Mouse (Mus musculus) midbrain, postnatal 0 days (tissue): Measurements from ENCODE around the gene Lgals3. TPM values are rescaled to one million over a fixed set of nuclear protein-coding genes. Genes with fewer than 3 reads are reported as not detected.
A peak's percentile ranks its signal among the peaks of the same experiment; 100 is the strongest.

Experiments
- ATAC-seq: fragments of 200-750 bp; cut with Nextera tagmentation; 2 replicates; pipeline ENCODE4 v1.8.0; 2017; ENCODE audit warnings: moderate number of reproducible peaks, mild to moderate bottlenecking, moderate TSS enrichment, moderate library complexity; ENCODE audit not compliant: low FRiP score
- DNase-seq: peaks from one replicate; pipeline ENCODE4 v3.0.0-alpha.2; 2015; ENCODE audit warnings: low spot score
- H3K27ac ChIP-seq: fragments of 300-500 bp; sonication (generic); 2 replicates; pipeline ENCODE4 v1.5.1; 2014; ENCODE audit warnings: low read depth, mild to moderate bottlenecking, low read length, mixed read lengths
- H3K27me3 ChIP-seq: fragments of 300-500 bp; sonication (generic); 2 replicates; pipeline ENCODE4 v1.6.1; 2014; ENCODE audit warnings: low read length, control low read depth, mixed read lengths; ENCODE audit not compliant: insufficient read depth
- H3K36me3 ChIP-seq: fragments of 300-500 bp; sonication (generic); 2 replicates; pipeline ENCODE4 v1.6.1; 2014; ENCODE audit warnings: low read length, control low read depth, mixed read lengths; ENCODE audit not compliant: insufficient read depth
- H3K4me1 ChIP-seq: fragments of 300-500 bp; sonication (generic); 2 replicates; pipeline ENCODE4 v1.6.1; 2014; ENCODE audit warnings: mild to moderate bottlenecking, control low read depth, antibody characterized with exemption, low read length, mixed read lengths; ENCODE audit not compliant: insufficient read depth
- H3K4me2 ChIP-seq: fragments of 300-500 bp; sonication (generic); 2 replicates; pipeline ENCODE4 v1.6.1; 2014; ENCODE audit warnings: low read depth, mild to moderate bottlenecking, low read length, mixed read lengths; ENCODE audit not compliant: poor library complexity, severe bottlenecking
- H3K4me3 ChIP-seq: fragments of 300-500 bp; sonication (generic); 2 replicates; pipeline ENCODE4 v1.5.1; 2014; ENCODE audit warnings: low read depth, mild to moderate bottlenecking, low read length, moderate library complexity
- H3K9ac ChIP-seq: fragments of 300-500 bp; sonication (generic); replicated peaks from 2 replicates; pipeline ENCODE4 v1.6.1; 2014; ENCODE audit warnings: mild to moderate bottlenecking, low read length, moderate library complexity, mixed read lengths; ENCODE audit not compliant: poor library complexity, severe bottlenecking
- H3K9me3 ChIP-seq: fragments of 300-500 bp; sonication (generic); 2 replicates; pipeline ENCODE4 v1.6.1; 2016; ENCODE audit warnings: low read length, control low read depth
- CTCF ChIP-seq: IDR thresholded peaks from 2 replicates; pipeline ENCODE4 v1.5.1; 2016; ENCODE audit warnings: antibody characterized with exemption, mild to moderate bottlenecking
- WGBS: fragments of 180-500 bp; shearing (Covaris S2); extraction: QIAGEN DNeasy Blood & Tissue Kit; methylation state at CpG from one replicate; pipeline ENCODE4 v1.1.7; 2014; 5-methylcytosine and 5-hydroxymethylcytosine counted together
- polyA plus RNA-seq: library from polyadenylated mRNA; unstranded; fragments of >200 nt; fragmentation: Nextera tagmentation; extraction: Ambion mirVana; gene quantifications from 2 replicates; pipeline ENCODE4 v1.2.1, GENCODE M21; 2015
- total RNA-seq: library from RNA; depleted of rRNA; stranded (reverse); fragments of >200 nt; gene quantifications from 2 replicates; pipeline ENCODE4 v1.2.3, GENCODE M21; 2014; rRNA removed

The Lgals3 gene
- total and polyA plus RNA-seq, 2 experiments from 2014 or later = 3.7 to 6.3 TPM

DNA sequence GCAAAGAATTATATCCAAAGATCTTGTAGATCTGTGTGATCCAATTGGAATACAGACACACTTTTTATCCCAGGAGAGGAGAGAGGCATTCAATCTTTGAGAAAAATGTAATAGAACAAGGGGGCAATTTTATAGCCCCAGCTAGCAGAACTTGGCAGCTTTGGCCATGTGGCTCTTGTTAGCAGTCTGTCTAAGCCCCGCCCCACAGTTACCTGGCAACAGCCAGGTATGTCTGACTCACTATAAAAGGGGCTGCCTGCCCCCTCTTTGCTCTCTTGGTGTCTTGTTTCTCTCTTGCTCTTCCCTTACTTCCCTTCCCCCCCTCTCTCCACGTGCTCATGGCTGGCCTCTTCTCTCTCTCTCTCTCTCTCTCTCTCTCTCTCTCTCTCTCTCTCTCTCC lies 54.1 kb downstream of the Lgals3 start:
- Histone ChIP-seq H3K27me3 (no peaks in the 10 kb centered on the region), H3K4me1 (no peaks in the 10 kb centered on the region), H3K4me3 (no peak overlapping the region), H3K9ac (no peak overlapping the region), H3K36me3 (no peaks in the 10 kb centered on the region), H3K9me3 (no peaks in the 10 kb centered on the region), H3K27ac (no peak overlapping the region), H3K4me2 (no peak overlapping the region)
- ATAC-seq (no peak), DNase-seq (no peak)
- TF ChIP-seq CTCF = no peak
- WGBS = 33% methylated on average over 2 of the region's 2 CpGs

GRCm38 (mm10) chr14:47422466-47422865 lies 54.9 kb downstream of the Lgals3 start:
- no peak for ATAC-seq
- 74% methylated on average over 4 of the region's 4 CpGs for WGBS

GRCm38 (mm10) chr14:47432987-47433386 lies 65.4 kb downstream of the Lgals3 start:
- TF ChIP-seq CTCF = peak; percentile 39; the same call in 1 of the 2 replicates
- H3K4me3 ChIP-seq = no peak overlapping the region
- DNase-seq = no peak
- H3K27me3 ChIP-seq = no peaks in the 10 kb centered on the region
- no peaks in the 10 kb centered on the region for H3K4me1 ChIP-seq
- no peak for ATAC-seq
- H3K9ac ChIP-seq = no peak overlapping the region
- no peak overlapping the region for H3K4me2 ChIP-seq
- H3K9me3 ChIP-seq = no peaks in the 10 kb centered on the region
- H3K36me3 ChIP-seq = no peaks in the 10 kb centered on the region
- H3K27ac ChIP-seq = no peak overlapping the region

More at GRCm38 (mm10) chr14:47422466-47422865, 54.9 kb downstream of the Lgals3 start:
- no peak overlapping the region for H3K9ac ChIP-seq
- no peak for TF ChIP-seq CTCF
- no peaks in the 10 kb centered on the region for H3K36me3 ChIP-seq
- H3K4me1 ChIP-seq = no peaks in the 10 kb centered on the region
- H3K4me3 ChIP-seq = no peak overlapping the region
- H3K27me3 ChIP-seq = no peaks in the 10 kb centered on the region
- no peak overlapping the region for H3K27ac ChIP-seq
- no peak for DNase-seq
- H3K4me2 ChIP-seq = no peak overlapping the region
- H3K9me3 ChIP-seq = no peaks in the 10 kb centered on the region

Other genes starting within 250 kb of the Lgals3 start
- 8.8 and 9.4 TPM in 2 replicates for gene Gch1, start 178.3 kb upstream of the Lgals3 start, total RNA-seq
- 5.3 and 6.9 TPM in 2 replicates for gene Gch1, start 178.3 kb upstream of the Lgals3 start, polyA plus RNA-seq
- gene Wdhd1, start 90.9 kb upstream of the Lgals3 start, total RNA-seq = 9.8 and 12.3 TPM in 2 replicates
- gene Wdhd1, start 90.9 kb upstream of the Lgals3 start, polyA plus RNA-seq = 7.8 and 8.8 TPM in 2 replicates
- 7.9 and 10.0 TPM in 2 replicates for gene Socs4, start 90.8 kb upstream of the Lgals3 start, total RNA-seq
- 1.7 and 2.7 TPM in 2 replicates for gene Socs4, start 90.8 kb upstream of the Lgals3 start, polyA plus RNA-seq
- gene Mapk1ip1l, start 69.5 kb upstream of the Lgals3 start, total RNA-seq = 51.0 and 57.6 TPM in 2 replicates
- gene Mapk1ip1l, start 69.5 kb upstream of the Lgals3 start, polyA plus RNA-seq = 29.9 and 36.3 TPM in 2 replicates
- gene Dlgap5, start 50.7 kb downstream of the Lgals3 start, total RNA-seq = 1.2 and 1.7 TPM in 2 replicates
- gene Dlgap5, start 50.7 kb downstream of the Lgals3 start, polyA plus RNA-seq = 1.9 and 2.2 TPM in 2 replicates
- gene Fbxo34, start 82.7 kb downstream of the Lgals3 start, total RNA-seq = 29.7 and 29.9 TPM in 2 replicates
- 36.5 and 45.5 TPM in 2 replicates for gene Fbxo34, start 82.7 kb downstream of the Lgals3 start, polyA plus RNA-seq
- 5.3 and 5.8 TPM in 2 replicates for gene Atg14, start 202.9 kb downstream of the Lgals3 start, total RNA-seq
- gene Atg14, start 202.9 kb downstream of the Lgals3 start, polyA plus RNA-seq = 21.4 and 23.9 TPM in 2 replicates